Mouse (Mus musculus): ENCODE measurements around the gene Anapc16.

GRCm38 (mm10) chr10:60028979-60029378 is 26.0 kb upstream of the Anapc16 start:
- TF ChIP-seq CEBPB (IDR thresholded peaks at IDR 0.05; ENCODE audit: insufficient read depth, poor library complexity, severe bottlenecking) (no peak), REST (IDR thresholded peaks at IDR 0.05; ENCODE audit: insufficient read depth, insufficient read length) (no peak), TCF12 (IDR thresholded peaks at IDR 0.05; ENCODE audit: insufficient read depth, poor library complexity, severe bottlenecking) (no peak), POLR2A (IDR thresholded peaks at IDR 0.05; ENCODE audit: insufficient read length, low read depth) (no peak), E2F4 (IDR thresholded peaks at IDR 0.05; ENCODE audit: insufficient read depth) (no peak), SRF (IDR thresholded peaks at IDR 0.05; ENCODE audit: control insufficient read depth, insufficient read length, low read depth) (no peak), MAX (IDR thresholded peaks at IDR 0.05; ENCODE audit: low read depth) (no peak), MYOD1 (IDR thresholded peaks at IDR 0.05; ENCODE audit: control insufficient read depth in 1 of 3, insufficient read length in 2 of 3, low read depth in 2 of 3) (no peak)
